Mouse (Mus musculus) E14TG2a.4 (cell line): Measurements from ENCODE around the gene Cbx7.
A peak's percentile ranks its signal among the peaks of the same experiment; 100 is the strongest.
"Not testable (repeated sequence)": the region's sequence is repeated elsewhere in the genome, so short reads cannot be mapped to it uniquely, and the experiment has no call there.

ENCODE experiments used
- H3K27me3 ChIP-seq: 2 replicates; pipeline ENCODE4 v1.6.1; 2014; ENCODE audit warnings: low read length, control low read depth; ENCODE audit not compliant: insufficient read depth
- H3K36me3 ChIP-seq: 2 replicates; pipeline ENCODE4 v1.6.1; 2014; ENCODE audit warnings: low read length, control low read depth; ENCODE audit not compliant: insufficient read depth
- H3K4me1 ChIP-seq: replicated peaks from 2 replicates; pipeline ENCODE4 v1.6.1; 2014; ENCODE audit warnings: low read depth, low read length, control low read depth
- H3K4me3 ChIP-seq: replicated peaks from 2 replicates; pipeline ENCODE4 v1.5.1; 2014; ENCODE audit warnings: mild to moderate bottlenecking, low read length
- H3K9me3 ChIP-seq: 2 replicates; pipeline ENCODE4 v1.6.1; 2014; ENCODE audit warnings: low read length, control low read depth
- CTCF ChIP-seq: conservative IDR thresholded peaks from 2 replicates; pipeline ENCODE4 v1.5.1; 2014; ENCODE audit warnings: low read length
- NANOG ChIP-seq: IDR thresholded peaks from 2 replicates; pipeline ENCODE4 v1.6.1; 2014; ENCODE audit warnings: borderline replicate concordance, low read length, mixed read lengths
- POU5F1 ChIP-seq: IDR thresholded peaks from 2 replicates; pipeline ENCODE4 v1.6.1; 2014; ENCODE audit warnings: low read length, borderline replicate concordance

The Cbx7 gene

DNA sequence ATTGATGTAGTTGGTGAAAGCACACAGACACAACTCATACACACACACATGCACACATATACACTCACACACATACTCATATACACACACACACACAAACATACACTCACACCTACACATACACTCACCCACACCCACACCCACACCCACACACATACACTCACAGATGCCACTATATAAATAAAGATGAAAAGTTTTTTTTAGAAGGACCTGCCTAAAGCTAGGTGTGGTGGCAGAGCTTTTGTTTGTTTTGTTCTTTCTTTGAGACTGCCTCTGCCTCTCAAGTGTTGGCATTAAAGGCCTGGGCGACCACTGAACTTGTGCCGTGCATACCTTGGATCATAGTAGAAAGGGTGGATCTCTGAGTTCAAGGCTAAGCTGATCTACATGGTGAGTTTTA, 69.5 kb downstream of the Cbx7 start:
- TF ChIP-seq POU5F1 (no peak), CTCF (no peak), NANOG (no peak)
- peaks cover 73% of the 10 kb centered on the region for H3K36me3 ChIP-seq
- no peaks in the 10 kb centered on the region for H3K9me3 ChIP-seq
- no peaks in the 10 kb centered on the region for H3K27me3 ChIP-seq
- H3K4me3 ChIP-seq, result peak overlapping the region; percentile 45; the same call in 1 of the 2 replicates
- peaks cover 78% of the 10 kb centered on the region for H3K4me1 ChIP-seq

GRCm38 (mm10) chr15:79900751-79901150, 70.2 kb downstream of the Cbx7 start:
- Histone ChIP-seq H3K4me1 (peaks cover 78% of the 10 kb centered on the region), H3K36me3 (peaks cover 72% of the 10 kb centered on the region), H3K27me3 (no peaks in the 10 kb centered on the region), H3K9me3 (no peaks in the 10 kb centered on the region), H3K4me3 (0 out of 2 replicates have a peak overlapping the region, but pooled peaks have one; percentile 17)
- TF ChIP-seq CTCF (no peak), POU5F1 (no peak), NANOG (no peak)

DNA sequence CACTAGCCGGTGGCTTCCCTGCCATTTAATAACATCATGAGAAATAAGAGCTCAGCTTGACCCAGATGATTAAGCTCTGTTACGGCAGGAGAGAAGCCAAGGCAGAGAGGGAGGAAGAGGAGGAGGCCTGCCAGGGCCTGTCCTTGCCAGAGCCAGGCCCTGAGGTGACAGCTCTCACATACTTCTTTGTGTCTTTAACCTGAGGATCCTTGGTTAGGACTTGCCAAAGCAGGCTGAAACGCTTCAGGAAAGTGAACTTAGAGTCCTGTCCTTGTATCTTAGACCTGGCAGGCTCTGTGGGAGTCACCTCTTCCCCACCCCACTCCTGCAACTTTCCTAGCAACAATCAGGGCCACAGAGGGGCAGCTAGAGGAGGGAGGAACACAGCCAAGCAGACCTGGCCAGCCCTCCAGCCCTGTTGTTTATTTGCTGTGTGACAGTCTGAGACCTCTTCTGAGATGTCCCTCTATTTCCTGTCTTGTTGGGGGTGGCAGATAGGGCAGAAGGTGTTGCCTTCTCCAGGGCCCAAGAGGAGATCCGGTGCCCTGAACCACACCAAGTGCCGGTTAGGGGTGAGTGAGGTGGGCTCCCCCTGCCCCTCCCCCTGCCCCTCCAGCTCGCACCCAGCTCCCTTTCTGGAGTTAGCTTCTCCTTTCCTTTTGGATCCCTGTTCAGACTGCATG, 71.0 kb downstream of the Cbx7 start:
- no peaks in the 10 kb centered on the region for H3K9me3 ChIP-seq
- H3K27me3 ChIP-seq, result no peaks in the 10 kb centered on the region
- TF ChIP-seq NANOG, result no peak
- TF ChIP-seq POU5F1, result no peak
- no peak for TF ChIP-seq CTCF
- H3K4me1 ChIP-seq, result peaks cover 77% of the 10 kb centered on the region
- peak overlapping the region; percentile 50 for H3K4me3 ChIP-seq
- H3K36me3 ChIP-seq, result peaks cover 71% of the 10 kb centered on the region

DNA sequence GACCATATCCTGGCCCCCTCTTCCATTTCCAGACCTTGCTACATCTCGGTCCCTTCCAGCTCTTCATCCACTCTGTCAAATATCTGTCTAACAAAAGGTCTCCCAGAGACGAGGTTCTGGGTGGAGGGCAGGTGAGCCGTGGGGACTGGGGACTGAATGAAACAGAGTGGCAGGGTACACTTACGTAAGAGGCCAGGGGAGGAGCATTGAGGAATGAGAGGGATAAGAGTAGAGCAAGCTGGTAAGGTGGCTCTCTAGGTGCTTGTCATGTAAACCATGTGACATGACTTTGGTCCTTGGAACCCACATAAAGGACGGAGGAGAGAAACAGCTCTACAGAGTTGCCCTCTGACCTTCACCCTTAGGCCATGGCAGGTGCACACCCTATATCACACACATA, 71.9 kb downstream of the Cbx7 start:
- TF ChIP-seq POU5F1, result no peak
- no peak for TF ChIP-seq NANOG
- TF ChIP-seq CTCF, result no peak
- Histone ChIP-seq H3K9me3 (no peaks in the 10 kb centered on the region), H3K27me3 (no peaks in the 10 kb centered on the region), H3K36me3 (peaks cover 72% of the 10 kb centered on the region), H3K4me3 (no peak overlapping the region; the same call in 1 of the 2 replicates), H3K4me1 (peaks cover 77% of the 10 kb centered on the region)

GRCm38 (mm10) chr15:79896080-79896725, 74.7 kb downstream of the Cbx7 start:
- TF ChIP-seq POU5F1 (no peak), NANOG (no peak), CTCF (no peak)

DNA sequence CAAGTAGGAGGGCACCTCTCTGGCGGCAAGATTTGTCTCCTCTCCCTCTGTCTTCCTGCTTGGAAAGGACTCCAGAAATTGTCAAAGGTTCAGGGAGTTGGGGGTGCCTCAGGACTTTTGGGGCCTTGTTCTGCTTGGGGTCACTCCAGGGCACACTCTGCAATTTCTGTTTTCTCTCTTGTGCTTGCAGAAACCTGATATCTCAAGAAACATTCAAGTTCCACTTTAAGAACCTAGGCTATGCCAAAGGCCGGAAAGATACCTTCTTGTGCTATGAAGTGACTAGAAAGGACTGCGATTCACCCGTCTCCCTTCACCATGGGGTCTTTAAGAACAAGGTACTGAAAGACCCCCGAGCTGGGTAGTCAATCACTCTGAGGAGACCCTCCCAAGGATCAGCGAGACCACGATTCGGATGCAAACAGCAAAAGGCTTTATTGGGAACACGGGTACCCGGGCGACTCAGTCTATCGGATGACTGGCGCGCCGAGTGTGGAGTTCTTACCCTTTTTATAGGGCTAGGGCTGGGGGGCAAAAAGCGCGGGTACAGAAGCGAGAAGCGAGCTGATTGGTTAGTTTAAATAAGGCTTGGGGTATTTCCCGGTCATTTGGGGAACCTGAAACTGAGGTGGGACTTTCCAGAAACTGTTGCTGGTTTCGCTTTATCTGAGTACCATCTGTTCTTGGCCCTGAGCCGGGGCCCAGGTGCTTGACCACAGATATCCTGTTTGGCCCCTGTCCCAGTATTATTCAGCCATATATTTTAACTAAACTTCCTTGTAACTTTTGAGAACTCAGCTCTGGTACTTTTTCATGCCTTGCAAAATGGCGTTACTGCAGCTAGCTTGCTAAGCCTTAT, 75.5 kb downstream of the Cbx7 start:
- Histone ChIP-seq H3K4me3 (peak overlapping the region; percentile 66), H3K4me1 (peaks cover 66% of the 10 kb centered on the region), H3K36me3 (peaks cover 57% of the 10 kb centered on the region)
- H3K9me3 ChIP-seq, H3K27me3 ChIP-seq: not testable (repeated sequence)

More at GRCm38 (mm10) chr15:79896080-79896725, 74.7 kb downstream of the Cbx7 start:
- Histone ChIP-seq H3K4me3 (0 out of 2 replicates have a peak overlapping the region, but pooled peaks have one; percentile 3), H3K36me3 (peaks cover 57% of the 10 kb centered on the region), H3K27me3 (no peaks in the 10 kb centered on the region), H3K4me1 (peaks cover 63% of the 10 kb centered on the region), H3K9me3 (no peaks in the 10 kb centered on the region)

- Histone ChIP-seq H3K36me3 (peaks cover 59% of the 10 kb centered on the region), H3K9me3 (no peaks in the 10 kb centered on the region), H3K27me3 (no peaks in the 10 kb centered on the region), H3K4me3 (peak overlapping the region; percentile 66), H3K4me1 (peaks cover 67% of the 10 kb centered on the region)
- no peak for TF ChIP-seq POU5F1
- no peak for TF ChIP-seq CTCF
- no peak for TF ChIP-seq NANOG
These were observed 76.6 kb downstream of the Cbx7 start for GRCm38 (mm10) chr15:79894343-79894742.

GRCm38 (mm10) chr15:79893824-79894123, 77.1 kb downstream of the Cbx7 start:
- H3K36me3 ChIP-seq, result peaks cover 59% of the 10 kb centered on the region
- H3K4me1 ChIP-seq, result peaks cover 68% of the 10 kb centered on the region
- no peaks in the 10 kb centered on the region for H3K9me3 ChIP-seq
- TF ChIP-seq NANOG (no peak), POU5F1 (no peak)
- no peaks in the 10 kb centered on the region for H3K27me3 ChIP-seq
- peak overlapping the region; percentile 89 for H3K4me3 ChIP-seq
